Mouse (Mus musculus): Measurements from ENCODE around the gene B4galnt2. TPM values are rescaled to one million over a fixed set of nuclear protein-coding genes. Genes with fewer than 3 reads are reported as not detected.

B4galnt2 gene
- polyA plus RNA-seq, 1 experiment: not detected

DNA sequence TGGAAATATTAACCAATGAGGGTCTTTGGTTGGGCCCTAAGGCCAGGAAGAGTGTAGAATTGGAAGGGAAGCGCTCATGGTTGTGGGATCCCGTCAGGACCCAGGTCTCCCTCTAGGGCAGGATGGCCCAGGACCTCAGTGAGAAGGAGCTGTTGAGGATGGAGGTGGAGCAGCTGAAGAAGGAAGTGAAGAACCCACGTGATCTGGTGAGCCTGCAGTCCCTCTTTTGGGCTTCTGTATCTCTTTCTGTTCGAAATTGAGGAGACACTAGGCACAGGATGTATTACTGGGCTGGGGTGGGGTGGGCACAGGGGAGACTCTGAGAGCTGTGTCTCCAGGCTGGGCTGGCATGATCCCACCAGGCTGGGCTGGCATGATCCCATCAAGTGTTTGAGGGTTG is 69.8 kb downstream of the B4galnt2 start:
- H3K4me3 ChIP-seq (replicated peaks): no peak overlapping the region
- TF ChIP-seq GATA1 (IDR thresholded peaks at IDR 0.05; ENCODE audit: low read length) (no peak), TAL1 (IDR thresholded peaks at IDR 0.05; ENCODE audit: low read length) (no peak)
- no peaks in the 10 kb centered on the region for H3K36me3 ChIP-seq (ENCODE audit: control insufficient read depth)
- H3K4me1 ChIP-seq (ENCODE audit: control insufficient read depth): peaks cover 27% of the 10 kb centered on the region
- peaks cover 36% of the 10 kb centered on the region for H3K27me3 ChIP-seq (ENCODE audit: control insufficient read depth)
- 0 out of 2 replicates have a peak, but pooled peaks cover 3% of the 10 kb centered on the region for H3K9me3 ChIP-seq (ENCODE audit: control insufficient read depth, low read length)

DNA sequence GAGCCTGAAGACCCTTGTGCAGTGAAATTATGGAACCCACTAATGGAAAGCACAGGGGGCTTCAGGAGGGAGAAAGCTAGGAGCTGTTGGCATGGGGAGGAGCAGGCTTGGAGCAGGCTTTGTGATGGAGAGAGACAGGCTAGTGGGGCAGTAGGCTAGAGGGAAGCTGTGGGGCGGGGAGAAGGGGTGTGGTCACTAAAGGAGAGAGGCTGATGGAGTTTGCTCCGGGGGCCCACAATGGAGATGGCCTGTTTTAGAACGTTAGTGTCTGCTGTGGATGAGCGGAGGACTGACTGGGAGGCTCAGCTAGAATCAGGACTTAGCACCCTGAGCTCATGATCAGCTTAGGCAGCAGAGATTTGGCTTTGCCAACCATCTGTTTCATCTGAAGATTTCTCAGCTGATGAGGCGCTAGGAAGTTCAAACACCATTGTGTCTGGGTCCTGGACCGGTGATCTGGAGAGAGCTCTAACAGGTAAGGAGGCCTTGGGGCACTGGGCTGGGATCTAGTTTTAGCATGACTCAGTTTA is 71.2 kb downstream of the B4galnt2 start:
- no peaks in the 10 kb centered on the region for H3K36me3 ChIP-seq (ENCODE audit: control insufficient read depth)
- peaks cover 36% of the 10 kb centered on the region for H3K27me3 ChIP-seq (ENCODE audit: control insufficient read depth)
- peaks cover 29% of the 10 kb centered on the region for H3K4me1 ChIP-seq (ENCODE audit: control insufficient read depth)
- no peak overlapping the region for H3K4me3 ChIP-seq (replicated peaks)
- no peak for TF ChIP-seq TAL1 (IDR thresholded peaks at IDR 0.05; ENCODE audit: low read length)
- H3K9me3 ChIP-seq (ENCODE audit: control insufficient read depth, low read length): 0 out of 2 replicates have a peak, but pooled peaks cover 3% of the 10 kb centered on the region

DNA sequence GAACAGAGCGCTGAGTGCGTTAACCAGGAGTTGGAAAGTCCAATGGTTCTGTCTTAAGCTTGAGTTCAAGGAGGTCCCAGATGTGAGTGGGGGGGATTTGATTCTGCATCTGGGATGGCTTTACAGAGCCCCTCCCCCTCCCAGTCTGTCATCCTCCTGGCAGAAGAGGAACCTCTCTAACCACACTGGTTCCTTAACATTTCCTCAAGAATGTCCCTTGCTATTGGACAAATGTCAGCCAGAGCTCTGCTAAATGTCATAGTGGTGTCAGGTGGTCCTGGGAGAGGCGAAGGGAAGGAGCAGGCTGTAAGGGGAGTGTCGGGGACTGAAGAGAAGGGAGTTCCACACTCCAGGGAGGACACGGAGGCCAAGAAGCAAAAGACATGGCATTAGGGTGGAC is 71.7 kb downstream of the B4galnt2 start:
- no peak overlapping the region for H3K4me3 ChIP-seq (replicated peaks)
- TF ChIP-seq TAL1 (IDR thresholded peaks at IDR 0.05; ENCODE audit: low read length) (no peak), GATA1 (IDR thresholded peaks at IDR 0.05; ENCODE audit: low read length) (no peak)
- H3K4me1 ChIP-seq (ENCODE audit: control insufficient read depth): peaks cover 31% of the 10 kb centered on the region
- H3K9me3 ChIP-seq (ENCODE audit: control insufficient read depth, low read length): 0 out of 2 replicates have a peak, but pooled peaks cover under 1% of the 10 kb centered on the region
- H3K36me3 ChIP-seq (ENCODE audit: control insufficient read depth): no peaks in the 10 kb centered on the region
- peaks cover 36% of the 10 kb centered on the region for H3K27me3 ChIP-seq (ENCODE audit: control insufficient read depth)

DNA sequence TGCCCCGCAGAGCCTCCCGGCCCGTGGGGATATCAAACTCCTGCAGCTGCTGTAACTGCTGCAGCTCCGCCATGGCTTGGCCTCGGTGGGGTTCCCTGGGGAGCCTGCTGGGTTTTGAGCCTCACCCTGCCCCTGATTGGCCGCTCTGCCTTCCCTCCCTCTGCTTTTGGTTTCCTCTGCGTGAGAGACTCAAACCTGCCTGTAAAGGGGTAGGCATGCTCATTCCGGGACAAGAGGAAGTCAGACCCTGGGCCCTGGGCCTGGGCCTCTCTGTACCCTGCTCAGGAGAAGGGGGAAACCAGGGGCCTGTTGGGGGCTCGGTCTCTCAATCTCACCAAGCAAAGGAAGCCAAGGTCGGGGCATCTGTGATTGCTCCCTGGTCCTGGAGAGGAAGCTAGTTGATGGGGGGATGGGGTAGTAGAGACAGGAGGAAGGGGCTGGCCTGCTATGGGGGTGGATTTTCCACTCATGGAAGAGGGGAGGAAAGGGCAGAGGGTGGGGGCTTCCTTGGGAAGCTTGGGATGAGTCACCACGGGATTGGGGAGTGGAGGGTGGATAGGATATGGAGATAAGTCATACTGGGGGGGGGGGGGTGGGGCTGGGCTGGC is 72.5 kb downstream of the B4galnt2 start, which contains the start of gene Abi3:
TSS of gene Abi3 (minus strand) at position 403 of the 608 bp plus-strand sequence.
- Histone ChIP-seq H3K9me3 (ENCODE audit: control insufficient read depth, low read length) (no peaks in the 10 kb centered on the region), H3K4me1 (ENCODE audit: control insufficient read depth) (peaks cover 32% of the 10 kb centered on the region), H3K4me3 (replicated peaks) (peak within 1 kb of the TSS; percentile 42), H3K36me3 (ENCODE audit: control insufficient read depth) (no peaks in the 10 kb centered on the region), H3K27me3 (ENCODE audit: control insufficient read depth) (peaks cover 36% of the 10 kb centered on the region)
- no peak for TF ChIP-seq GATA1 (IDR thresholded peaks at IDR 0.05; ENCODE audit: low read length)
- TF ChIP-seq TAL1 (IDR thresholded peaks at IDR 0.05; ENCODE audit: low read length): no peak

DNA sequence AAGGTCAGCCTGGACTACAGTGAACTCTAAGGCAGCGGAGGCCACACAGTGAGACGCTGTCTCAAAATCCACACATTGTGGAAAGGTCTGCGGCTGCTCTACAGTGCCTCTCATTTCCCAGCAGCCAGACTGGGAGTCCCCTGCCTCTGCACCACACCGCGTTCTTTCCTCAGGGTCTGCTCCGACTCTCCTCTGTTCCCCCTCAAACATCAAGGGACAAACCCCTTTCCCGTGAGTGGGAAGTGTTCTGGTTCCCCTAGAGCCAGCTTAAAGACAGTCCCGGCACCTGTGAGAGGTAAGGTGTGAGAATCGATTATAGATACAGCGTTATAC is 73.2 kb downstream of the B4galnt2 start:
- Histone ChIP-seq H3K27me3 (ENCODE audit: control insufficient read depth) (peaks cover 36% of the 10 kb centered on the region), H3K36me3 (ENCODE audit: control insufficient read depth) (no peaks in the 10 kb centered on the region), H3K4me3 (replicated peaks) (peak overlapping the region; percentile 42), H3K9me3 (ENCODE audit: control insufficient read depth, low read length) (no peaks in the 10 kb centered on the region), H3K4me1 (ENCODE audit: control insufficient read depth) (peaks cover 35% of the 10 kb centered on the region)
- TF ChIP-seq TAL1 (IDR thresholded peaks at IDR 0.05; ENCODE audit: low read length) (no peak), GATA1 (IDR thresholded peaks at IDR 0.05; ENCODE audit: low read length) (no peak)

GRCm38 (mm10) chr11:95840694-95841497 is 73.8 kb downstream of the B4galnt2 start:
- H3K36me3 ChIP-seq (ENCODE audit: control insufficient read depth): no peaks in the 10 kb centered on the region
- peaks cover 41% of the 10 kb centered on the region for H3K4me1 ChIP-seq (ENCODE audit: control insufficient read depth)
- TF ChIP-seq GATA1 (IDR thresholded peaks at IDR 0.05; ENCODE audit: low read length) (no peak), TAL1 (IDR thresholded peaks at IDR 0.05; ENCODE audit: low read length) (no peak)
- H3K4me3 ChIP-seq (replicated peaks): peak overlapping the region; percentile 42
- peaks cover 40% of the 10 kb centered on the region for H3K27me3 ChIP-seq (ENCODE audit: control insufficient read depth)
- no peaks in the 10 kb centered on the region for H3K9me3 ChIP-seq (ENCODE audit: control insufficient read depth, low read length)

GRCm38 (mm10) chr11:95838999-95839868 is 75.5 kb downstream of the B4galnt2 start:
- H3K4me1 ChIP-seq (ENCODE audit: control insufficient read depth): peaks cover 57% of the 10 kb centered on the region
- TF ChIP-seq TAL1 (IDR thresholded peaks at IDR 0.05; ENCODE audit: low read length): no peak
- no peak for TF ChIP-seq GATA1 (IDR thresholded peaks at IDR 0.05; ENCODE audit: low read length)
- no peak overlapping the region for H3K4me3 ChIP-seq (replicated peaks)
- H3K36me3 ChIP-seq (ENCODE audit: control insufficient read depth): no peaks in the 10 kb centered on the region
- peaks cover 44% of the 10 kb centered on the region for H3K27me3 ChIP-seq (ENCODE audit: control insufficient read depth)
- no peaks in the 10 kb centered on the region for H3K9me3 ChIP-seq (ENCODE audit: control insufficient read depth, low read length)

- Histone ChIP-seq H3K27me3 (ENCODE audit: control insufficient read depth) (peaks cover 46% of the 10 kb centered on the region), H3K4me1 (ENCODE audit: control insufficient read depth) (peaks cover 63% of the 10 kb centered on the region)
Observed at GRCm38 (mm10) chr11:95838598-95838997, 76.1 kb downstream of the B4galnt2 start.

More at GRCm38 (mm10) chr11:95838598-95838997, 76.1 kb downstream of the B4galnt2 start:
- no peaks in the 10 kb centered on the region for H3K9me3 ChIP-seq (ENCODE audit: control insufficient read depth, low read length)
- H3K4me3 ChIP-seq (replicated peaks): no peak overlapping the region
- no peaks in the 10 kb centered on the region for H3K36me3 ChIP-seq (ENCODE audit: control insufficient read depth)
- TF ChIP-seq TAL1 (IDR thresholded peaks at IDR 0.05; ENCODE audit: low read length): no peak
- no peak for TF ChIP-seq GATA1 (IDR thresholded peaks at IDR 0.05; ENCODE audit: low read length)

All from erythroblast, embryonic 14.5 days (primary cell).